Mouse (Mus musculus): ENCODE data around the gene Zfr2. TPM values are rescaled to one million over a fixed set of nuclear protein-coding genes. Genes with fewer than 3 reads are reported as not detected.
A peak's percentile ranks its signal among the peaks of the same experiment; 100 is the strongest.

Zfr2 gene
- 2.3 and 2.4 TPM in 2 replicates for polyA plus RNA-seq (2015; fragmentation: Nextera tagmentation; extraction: Ambion mirVana)

DNA sequence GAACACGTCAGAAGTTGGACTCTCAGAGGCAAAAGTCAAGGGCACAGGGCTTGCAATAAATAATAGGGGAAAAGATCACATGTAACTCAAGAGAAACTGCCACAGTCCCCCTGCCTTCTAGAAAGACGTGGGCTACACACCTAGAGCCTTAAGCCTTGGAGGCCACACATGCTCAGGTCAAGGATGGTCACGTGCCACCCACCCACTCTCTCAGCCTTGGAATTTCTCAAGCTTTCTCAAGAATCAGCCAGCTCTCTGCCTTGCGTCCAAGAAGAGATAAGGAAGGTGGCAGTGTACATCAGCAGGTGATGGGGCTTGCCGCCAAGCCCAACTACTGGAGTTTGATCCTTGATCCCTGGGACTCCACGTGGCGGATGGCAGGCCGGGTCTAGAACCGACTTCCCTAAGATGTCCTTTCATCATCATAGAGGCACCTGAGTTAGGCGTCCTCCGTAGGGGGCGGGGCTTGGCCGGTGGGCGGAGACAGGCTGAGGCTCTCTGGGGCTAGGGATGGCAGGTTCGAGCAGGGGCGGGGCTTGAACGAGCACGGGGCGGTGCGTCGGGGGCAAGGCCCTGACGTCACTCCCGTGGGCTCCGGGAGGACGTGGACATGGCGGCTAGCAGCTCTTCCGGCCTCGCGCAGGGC lies at the start of gene Zfr2:
Zfr2 (plus strand) TSS at position 576 of the 646 bp plus-strand sequence.
- H3K27me3 ChIP-seq (replicated peaks; ENCODE audit: insufficient read depth, low read length), result peaks cover 24% of the 10 kb centered on the region
- peak within 1 kb of the TSS; percentile 65 for H3K4me2 ChIP-seq (replicated peaks; ENCODE audit: low read depth, low read length)
- ATAC-seq (peak; percentile 96), DNase-seq (ENCODE audit: low spot score) (peak; percentile 93)
- peak within 1 kb of the TSS; percentile 13 for H3K9ac ChIP-seq (replicated peaks; ENCODE audit: low read depth)
- WGBS, result 6% methylated on average over 24 of the region's 29 CpGs
- H3K36me3 ChIP-seq (ENCODE audit: insufficient read depth, low read length), result no peaks in the 10 kb centered on the region
- TF ChIP-seq EP300 (IDR thresholded peaks at IDR 0.05), result no peak
- no peak for TF ChIP-seq CTCF (IDR thresholded peaks at IDR 0.05)
- peak within 1 kb of the TSS; percentile 60 for H3K4me3 ChIP-seq (ENCODE audit: low read depth, low read length)
- H3K9me3 ChIP-seq (ENCODE audit: low read length), result no peaks in the 10 kb centered on the region
- no peaks in the 10 kb centered on the region; the same call in 1 of the 2 replicates for H3K4me1 ChIP-seq (ENCODE audit: insufficient read depth, low read depth, low read length)
- no peak within 1 kb of the TSS for H3K27ac ChIP-seq (ENCODE audit: low read length)

DNA sequence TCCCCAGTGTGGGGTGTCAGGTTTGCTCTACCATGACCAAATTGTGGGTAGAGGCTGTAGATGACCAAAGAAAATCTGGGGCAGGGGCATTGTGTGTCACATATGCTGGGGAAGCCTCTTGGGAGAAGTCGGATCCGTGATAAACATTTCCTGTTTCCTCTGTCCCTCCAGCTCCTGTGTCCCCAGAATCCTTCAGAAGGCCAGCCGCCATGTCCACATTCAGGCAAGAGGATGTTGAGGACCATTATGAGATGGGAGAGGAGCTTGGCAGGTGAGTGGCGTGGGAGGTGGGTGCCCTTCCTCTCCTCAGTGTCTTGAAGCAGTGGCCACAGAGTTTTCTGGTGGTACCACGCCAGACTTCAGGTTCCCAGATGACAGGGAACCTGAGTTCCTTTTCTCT lies 49.1 kb upstream of the Zfr2 start, which contains the start of gene 4930442H23Rik:
4930442H23Rik (minus strand) TSS at position 45 of the 400 bp plus-strand sequence.
- Histone ChIP-seq H3K9me3 (ENCODE audit: low read length) (no peaks in the 10 kb centered on the region), H3K4me2 (replicated peaks; ENCODE audit: low read depth, low read length) (peak within 1 kb of the TSS; percentile 61), H3K4me3 (ENCODE audit: low read depth, low read length) (peak within 1 kb of the TSS; percentile 61), H3K27ac (ENCODE audit: low read length) (peak within 1 kb of the TSS; percentile 89), H3K27me3 (replicated peaks; ENCODE audit: insufficient read depth, low read length) (no peaks in the 10 kb centered on the region), H3K36me3 (ENCODE audit: insufficient read depth, low read length) (peaks cover 34% of the 10 kb centered on the region), H3K9ac (replicated peaks; ENCODE audit: low read depth) (peak within 1 kb of the TSS; percentile 51), H3K4me1 (ENCODE audit: insufficient read depth, low read depth, low read length) (peaks cover 7% of the 10 kb centered on the region; the same call in 1 of the 2 replicates)
- 62% methylated on average over 5 of the region's 5 CpGs for WGBS
- no peak for DNase-seq (ENCODE audit: low spot score)
- ATAC-seq, result no peak
- no peak for TF ChIP-seq EP300 (IDR thresholded peaks at IDR 0.05)
- no peak for TF ChIP-seq CTCF (IDR thresholded peaks at IDR 0.05)

DNA sequence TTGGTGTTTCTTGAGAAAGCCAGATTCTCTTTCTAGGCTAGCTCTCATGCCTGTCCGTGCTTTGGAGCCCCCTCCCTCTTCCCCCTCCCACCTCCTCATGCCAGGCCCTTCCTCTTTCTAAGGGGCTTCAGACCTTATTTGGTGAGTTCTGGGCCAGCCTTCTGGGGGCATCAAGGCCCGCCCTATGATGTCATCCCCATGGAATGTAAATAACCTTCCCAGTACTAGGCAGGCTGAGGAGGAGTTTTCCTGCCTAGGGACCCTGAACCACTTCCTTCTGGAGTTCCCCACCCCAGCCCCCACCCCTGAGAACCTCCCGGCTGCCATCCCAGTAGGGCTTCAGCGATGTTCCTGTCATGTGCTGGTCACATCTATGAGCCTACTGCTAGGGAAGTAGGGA lies 48.2 kb upstream of the Zfr2 start:
- DNase-seq (ENCODE audit: low spot score), result peak; percentile 90
- H3K9ac ChIP-seq (replicated peaks; ENCODE audit: low read depth), result no peak overlapping the region
- H3K9me3 ChIP-seq (ENCODE audit: low read length), result no peaks in the 10 kb centered on the region
- ATAC-seq, result peak; percentile 45
- WGBS, result 8% methylated on average over 4 of the region's 4 CpGs
- H3K27ac ChIP-seq (ENCODE audit: low read length), result peak overlapping the region; percentile 89
- peaks cover 28% of the 10 kb centered on the region for H3K36me3 ChIP-seq (ENCODE audit: insufficient read depth, low read length)
- H3K27me3 ChIP-seq (replicated peaks; ENCODE audit: insufficient read depth, low read length), result no peaks in the 10 kb centered on the region
- no peak overlapping the region for H3K4me2 ChIP-seq (replicated peaks; ENCODE audit: low read depth, low read length)
- no peak overlapping the region for H3K4me3 ChIP-seq (ENCODE audit: low read depth, low read length)
- H3K4me1 ChIP-seq (ENCODE audit: insufficient read depth, low read depth, low read length), result peaks cover 7% of the 10 kb centered on the region; the same call in 1 of the 2 replicates
- TF ChIP-seq CTCF (IDR thresholded peaks at IDR 0.05) (no peak), EP300 (IDR thresholded peaks at IDR 0.05) (peak; percentile 78)

DNA sequence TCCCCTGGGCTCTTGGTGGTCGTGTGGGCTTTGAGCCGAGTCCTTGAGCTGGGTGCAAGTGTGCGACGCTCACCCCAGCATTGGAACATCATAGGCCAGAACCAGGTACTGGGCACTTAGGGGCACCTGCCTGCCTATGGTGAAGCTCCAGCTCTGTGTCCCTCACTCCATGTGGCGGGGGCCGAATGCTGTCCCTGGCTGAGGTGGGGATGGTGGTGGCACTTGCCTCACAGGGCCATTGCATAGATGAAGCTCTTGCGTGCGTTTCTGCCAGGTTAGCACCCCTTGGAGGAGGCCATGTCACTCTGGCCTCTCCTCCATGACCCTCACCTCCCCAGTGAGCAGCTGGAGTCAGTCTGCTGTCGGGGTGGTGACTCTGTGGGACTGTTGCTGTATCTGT lies 45.8 kb upstream of the Zfr2 start:
- 92% methylated on average over 9 of the region's 9 CpGs for WGBS
- H3K4me1 ChIP-seq (ENCODE audit: insufficient read depth, low read depth, low read length), result peaks cover 15% of the 10 kb centered on the region; the same call in 1 of the 2 replicates
- no peak overlapping the region for H3K27ac ChIP-seq (ENCODE audit: low read length)
- no peak overlapping the region for H3K9ac ChIP-seq (replicated peaks; ENCODE audit: low read depth)
- H3K36me3 ChIP-seq (ENCODE audit: insufficient read depth, low read length), result peaks cover 13% of the 10 kb centered on the region; the same call in 1 of the 2 replicates
- TF ChIP-seq CTCF (IDR thresholded peaks at IDR 0.05) (no peak), EP300 (IDR thresholded peaks at IDR 0.05) (no peak)
- ATAC-seq (no peak), DNase-seq (ENCODE audit: low spot score) (no peak)
- H3K4me2 ChIP-seq (replicated peaks; ENCODE audit: low read depth, low read length), result no peak overlapping the region
- H3K9me3 ChIP-seq (ENCODE audit: low read length), result no peaks in the 10 kb centered on the region
- H3K4me3 ChIP-seq (ENCODE audit: low read depth, low read length), result no peak overlapping the region
- H3K27me3 ChIP-seq (replicated peaks; ENCODE audit: insufficient read depth, low read length), result no peaks in the 10 kb centered on the region

DNA sequence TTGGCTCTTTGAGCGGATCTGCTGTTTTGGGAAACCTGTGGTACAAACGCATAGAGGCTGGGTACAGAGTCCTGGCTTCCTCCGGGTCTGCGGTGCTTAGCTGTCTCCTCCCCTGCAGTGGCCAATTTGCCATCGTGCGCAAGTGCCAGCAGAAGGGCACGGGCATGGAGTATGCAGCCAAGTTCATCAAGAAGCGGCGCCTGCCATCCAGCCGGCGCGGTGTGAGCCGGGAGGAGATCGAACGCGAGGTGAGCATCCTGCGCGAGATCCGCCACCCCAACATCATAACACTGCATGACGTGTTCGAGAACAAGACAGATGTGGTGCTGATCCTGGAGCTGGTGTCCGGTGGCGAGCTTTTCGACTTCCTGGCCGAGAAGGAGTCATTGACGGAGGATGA lies 43.1 kb upstream of the Zfr2 start:
- H3K36me3 ChIP-seq (ENCODE audit: insufficient read depth, low read length), result peaks cover 13% of the 10 kb centered on the region; the same call in 1 of the 2 replicates

DNA sequence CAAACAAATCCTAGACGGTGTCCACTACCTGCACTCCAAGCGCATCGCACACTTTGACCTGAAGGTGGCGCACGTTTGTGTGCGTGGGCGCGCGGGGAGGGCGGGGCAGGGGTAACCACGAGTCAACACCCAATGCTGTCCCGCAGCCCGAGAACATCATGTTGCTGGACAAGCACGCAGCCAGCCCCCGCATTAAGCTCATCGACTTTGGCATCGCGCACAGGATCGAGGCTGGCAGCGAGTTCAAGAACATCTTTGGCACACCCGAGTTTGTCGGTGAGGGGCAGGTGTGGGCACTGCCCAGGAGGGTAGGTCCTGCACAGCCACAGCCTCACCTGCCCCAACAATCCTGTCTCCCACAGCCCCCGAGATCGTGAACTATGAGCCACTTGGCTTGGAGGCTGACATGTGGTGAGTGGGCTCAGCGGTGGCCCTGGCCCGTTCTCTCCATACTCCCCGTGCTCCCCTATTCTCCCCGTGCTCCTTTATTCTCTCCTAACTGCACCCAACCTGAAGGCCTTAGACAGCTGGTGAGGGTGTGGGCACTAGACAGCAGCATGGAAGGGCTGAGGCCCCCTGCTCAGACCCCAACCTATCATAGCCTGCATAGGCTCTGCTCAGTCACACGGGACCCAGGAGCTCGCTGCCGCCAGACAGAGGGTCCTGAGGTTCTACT lies 42.6 kb upstream of the Zfr2 start:
- H3K4me1 ChIP-seq (ENCODE audit: insufficient read depth, low read depth, low read length), result peaks cover 9% of the 10 kb centered on the region; the same call in 1 of the 2 replicates
- H3K4me3 ChIP-seq (ENCODE audit: low read depth, low read length), result no peak overlapping the region
- peaks cover 7% of the 10 kb centered on the region; the same call in 1 of the 2 replicates for H3K27me3 ChIP-seq (replicated peaks; ENCODE audit: insufficient read depth, low read length)
- no peak for ATAC-seq
- H3K4me2 ChIP-seq (replicated peaks; ENCODE audit: low read depth, low read length), result no peak overlapping the region
- peaks cover 13% of the 10 kb centered on the region; the same call in 1 of the 2 replicates for H3K36me3 ChIP-seq (ENCODE audit: insufficient read depth, low read length)
- H3K27ac ChIP-seq (ENCODE audit: low read length), result peak overlapping the region; percentile 20; the same call in 1 of the 2 replicates
- H3K9ac ChIP-seq (replicated peaks; ENCODE audit: low read depth), result no peak overlapping the region
- DNase-seq (ENCODE audit: low spot score), result peak; percentile 42
- H3K9me3 ChIP-seq (ENCODE audit: low read length), result no peaks in the 10 kb centered on the region
- peak; percentile 73 for TF ChIP-seq CTCF (IDR thresholded peaks at IDR 0.05)
- no peak for TF ChIP-seq EP300 (IDR thresholded peaks at IDR 0.05)
- 70% methylated on average over 31 of the region's 31 CpGs for WGBS

More for the DNA sequence above, 43.1 kb upstream of the Zfr2 start:
- Histone ChIP-seq H3K4me3 (ENCODE audit: low read depth, low read length) (no peak overlapping the region), H3K27me3 (replicated peaks; ENCODE audit: insufficient read depth, low read length) (0 out of 2 replicates have a peak, but pooled peaks cover 3% of the 10 kb centered on the region), H3K9ac (replicated peaks; ENCODE audit: low read depth) (no peak overlapping the region), H3K4me2 (replicated peaks; ENCODE audit: low read depth, low read length) (no peak overlapping the region), H3K9me3 (ENCODE audit: low read length) (no peaks in the 10 kb centered on the region), H3K27ac (ENCODE audit: low read length) (no peak overlapping the region), H3K4me1 (ENCODE audit: insufficient read depth, low read depth, low read length) (peaks cover 9% of the 10 kb centered on the region; the same call in 1 of the 2 replicates)
- WGBS, result 78% methylated on average over 26 of the region's 26 CpGs
- ATAC-seq, result no peak
- no peak for DNase-seq (ENCODE audit: low spot score)
- TF ChIP-seq CTCF (IDR thresholded peaks at IDR 0.05) (no peak), EP300 (IDR thresholded peaks at IDR 0.05) (no peak)

All from lung, postnatal 0 days (tissue).